Mouse (Mus musculus): Measurements from ENCODE around the gene Mxi1.

- TF ChIP-seq POLR2A (IDR thresholded peaks at IDR 0.05; ENCODE audit: low read depth, low read length) = no peak
- no peak for TF ChIP-seq CTCF (IDR thresholded peaks at IDR 0.05; ENCODE audit: extremely low read depth, insufficient read depth, insufficient read length, insufficient replicate concordance)
Measured at GRCm38 (mm10) chr19:53404219-53404836, 94.0 kb downstream of the Mxi1 start.

Measured in spleen, adult 2 months (tissue).